9 mouse cellular contexts compared by ENCODE assay signal in the genomic region with DNA sequence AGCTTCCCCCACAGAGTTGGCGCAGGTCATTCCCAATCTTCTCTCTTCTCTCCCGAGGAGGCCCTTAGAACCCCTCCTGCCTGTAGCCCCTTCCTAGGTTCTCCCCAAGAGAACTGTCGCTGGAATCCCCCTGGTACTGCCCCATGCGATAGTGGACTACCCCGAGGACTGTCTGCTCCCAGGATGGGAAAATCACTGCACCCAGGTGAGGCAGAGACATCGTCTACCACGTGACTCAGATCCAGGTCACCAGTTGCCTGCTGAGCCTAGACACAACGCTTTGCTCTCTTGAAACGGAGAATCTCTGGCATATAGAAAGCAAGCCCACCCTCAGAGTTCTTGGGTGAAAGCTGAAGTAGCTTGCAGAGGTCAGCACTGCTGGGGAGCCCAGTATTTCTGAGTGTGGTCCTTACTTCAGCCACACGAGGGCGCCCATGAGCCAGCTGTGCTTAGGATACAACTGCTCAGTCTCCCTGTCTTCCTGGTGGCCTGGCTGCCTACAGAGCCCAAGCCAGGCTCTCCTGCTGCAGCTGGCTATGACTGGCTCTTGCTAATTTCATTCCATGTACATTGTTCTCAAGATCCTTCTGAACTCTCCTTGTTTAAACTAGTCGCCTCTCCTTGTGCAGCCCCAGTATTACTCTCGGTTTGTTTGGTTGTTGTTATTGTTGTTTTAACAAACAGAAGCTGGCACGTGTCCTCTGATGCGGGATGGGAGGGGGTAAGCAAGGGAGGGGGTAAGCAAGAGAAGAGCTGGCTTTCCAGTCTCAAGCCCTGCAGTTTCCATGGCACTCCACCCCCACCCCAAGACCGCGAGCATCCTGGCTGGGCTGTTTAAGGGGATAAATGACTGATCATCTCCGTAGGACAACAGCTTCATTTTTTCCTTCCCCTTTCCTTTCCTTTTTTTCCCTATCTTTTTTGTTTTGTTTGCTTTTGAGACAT. TPM values are rescaled to one million over a fixed set of nuclear protein-coding genes. Genes with fewer than 3 reads are reported as not detected.
A peak's percentile ranks its signal among the peaks of the same experiment; 100 is the strongest.
DNase-seq lines count a peak whose midpoint lies in the region; ATAC-seq and TF ChIP-seq lines count a peak whose summit lies in the region.
"Had no signal": no experiment of that assay in that cellular context is flagged by ENCODE, and none has a peak within 500 bp of the region (broad histone marks: within the 10 kb centered on the region; RNA-seq: fewer than 3 reads in every experiment).

No protein-coding gene starts in this region.

- peak; percentile 92 for TF ChIP-seq RAD21 in CH12.LX (IDR thresholded peaks at IDR 0.05; ENCODE audit: low read depth, low read length)

- ATAC-seq in cerebellum, adult (ENCODE audit: insufficient number of reproducible peaks, low FRiP score, low TSS enrichment) = peak; percentile 66
- peak; percentile 88 for ATAC-seq in forebrain, embryonic 15.5 days (replicated peaks)
- peak; percentile 82 for ATAC-seq in neural tube, embryonic 15.5 days (ENCODE audit: low FRiP score)

- no peak overlapping the region for H3K9ac ChIP-seq in CH12.LX (ENCODE audit: insufficient read depth, low read depth)
- H3K9ac ChIP-seq in forebrain, embryonic 15.5 days (replicated peaks) = no peak overlapping the region
- H3K9ac ChIP-seq in neural tube, embryonic 15.5 days (replicated peaks) = no peak overlapping the region

- peak; percentile 79 to 95 for TF ChIP-seq CTCF in CH12.LX (conservative IDR thresholded peaks at IDR 0.05 in 1 of 2, IDR thresholded peaks at IDR 0.05 in 1 of 2; ENCODE audit: low read depth in 2 of 2, low read length in 2 of 2)

- H3K4me1 ChIP-seq in CH12.LX (ENCODE audit: control insufficient read depth in 1 of 2, insufficient read depth in 2 of 2) = peaks cover 51 to 94% of the 10 kb centered on the region in 2 experiments
- peaks cover 10% of the 10 kb centered on the region; the same call in 1 of the 2 replicates for H3K4me1 ChIP-seq in forebrain, embryonic 15.5 days
- peaks cover 8% of the 10 kb centered on the region for H3K4me1 ChIP-seq in neural tube, embryonic 15.5 days

- H3K4me3 ChIP-seq in CH12.LX (replicated peaks in 1 of 3; ENCODE audit: low read depth in 2 of 3, low read length in 2 of 3, poor library complexity in 1 of 3) = no peak overlapping the region
- H3K4me3 ChIP-seq in forebrain, embryonic 15.5 days = no peak overlapping the region
- H3K4me3 ChIP-seq in neural tube, embryonic 15.5 days (replicated peaks) = no peak overlapping the region
- H3K4me3 ChIP-seq: erythroblast, embryonic 14.5 days had no signal

- H3K27ac ChIP-seq in CH12.LX (ENCODE audit: insufficient read depth, low read depth) = peak overlapping the region; percentile 96
- peak overlapping the region; percentile 43; the same call in 1 of the 2 replicates for H3K27ac ChIP-seq in forebrain, embryonic 15.5 days (replicated peaks)
- 0 out of 2 replicates have a peak overlapping the region, but pooled peaks have one; percentile 41 for H3K27ac ChIP-seq in neural tube, embryonic 15.5 days (replicated peaks)

- TF ChIP-seq EP300 in CH12.LX (IDR thresholded peaks at IDR 0.05; ENCODE audit: low read length) = no peak

- no peaks in the 10 kb centered on the region for H3K36me3 ChIP-seq in CH12.LX (replicated peaks in 1 of 2; ENCODE audit: control insufficient read depth in 1 of 2, insufficient read depth in 1 of 2, low read length in 1 of 2)
- H3K36me3 ChIP-seq in forebrain, embryonic 15.5 days = no peaks in the 10 kb centered on the region
- no peaks in the 10 kb centered on the region for H3K36me3 ChIP-seq in neural tube, embryonic 15.5 days

- DNase-seq in CH12.LX (ENCODE audit: extremely low read depth) = peak; percentile 86
- DNase-seq in heart, postnatal 36 days = peak; percentile 82 to 92
- DNase-seq in layer of hippocampus, adult 11-12 months (ENCODE audit: low spot score) = peak; percentile 91
- DNase-seq in lung, adult 18-20 months = peak; percentile 74 to 79
- peak; percentile 68 for DNase-seq in testis, postnatal 14 days (ENCODE audit: low spot score)

- 55% methylated on average over 18 of the region's 18 CpGs for WGBS in forebrain, embryonic 15.5 days
- WGBS in neural tube, embryonic 15.5 days = 53% methylated on average over 18 of the region's 18 CpGs

- intact Hi-C loops in heart, postnatal 36 days (cut with DNase I) = loop anchor here (1.0 kb wide), 1 partner anchor 157 kb away; no protein-coding TSS in a partner anchor

- dilution Hi-C loops in CH12.LX (cut with MboI; ENCODE audit: extremely low pct_ligation_motif_present, extremely low pct_unique_long_range_greater_than_20kb, low sequenced_read_pairs) = no loop called here

- peaks cover 12% of the 10 kb centered on the region for H3K9me3 ChIP-seq in CH12.LX (replicated peaks; ENCODE audit: low read length)
- no peaks in the 10 kb centered on the region for H3K9me3 ChIP-seq in forebrain, embryonic 15.5 days
- H3K9me3 ChIP-seq in neural tube, embryonic 15.5 days (replicated peaks) = no peaks in the 10 kb centered on the region

- no peaks in the 10 kb centered on the region for H3K79me2 ChIP-seq in CH12.LX (replicated peaks; ENCODE audit: control insufficient read depth, extremely low read depth, insufficient read depth, poor library complexity, severe bottlenecking)

- TF ChIP-seq POLR2A in CH12.LX (IDR thresholded peaks at IDR 0.05; ENCODE audit: low read depth, low read length) = no peak

- in situ Hi-C loops in CH12.LX (cut with MboI; ENCODE audit: low pct_ligation_motif_present, low pct_unique_long_range_greater_than_20kb, low sequenced_read_pairs) = loop anchor here (5.0 kb wide), 1 partner anchor 35 kb away; no protein-coding TSS in a partner anchor

- H3K27me3 ChIP-seq in CH12.LX (replicated peaks) = no peaks in the 10 kb centered on the region
- no peaks in the 10 kb centered on the region for H3K27me3 ChIP-seq in forebrain, embryonic 15.5 days
- no peaks in the 10 kb centered on the region for H3K27me3 ChIP-seq in neural tube, embryonic 15.5 days (replicated peaks)

- H3K4me2 ChIP-seq in CH12.LX (ENCODE audit: insufficient read depth, low read depth, poor library complexity, severe bottlenecking) = 0 out of 2 replicates have a peak overlapping the region, but pooled peaks have one; percentile 18
- H3K4me2 ChIP-seq in forebrain, embryonic 15.5 days (replicated peaks) = no peak overlapping the region
- H3K4me2 ChIP-seq in neural tube, embryonic 15.5 days = no peak overlapping the region

TF ChIP-seq in CH12.LX, 34 proteins besides CTCF, POLR2A, EP300 and RAD21 (continues in another document):
- TF ChIP-seq JUND (conservative IDR thresholded peaks at IDR 0.05; ENCODE audit: low read depth, low read length) (peak; percentile 43; the same call in 1 of the 2 replicates), E2F4 (IDR thresholded peaks at IDR 0.05; ENCODE audit: insufficient replicate concordance, low read depth, low read length) (no peak), RCOR1 (conservative IDR thresholded peaks at IDR 0.05; ENCODE audit: low read depth, low read length) (0 out of 2 replicates have a peak, but pooled peaks have one; percentile 39), ZNF384 (IDR thresholded peaks at IDR 0.05; ENCODE audit: low read depth, low read length) (no peak), KAT2A (IDR thresholded peaks at IDR 0.05; ENCODE audit: insufficient replicate concordance, low read length) (no peak), SMC3 (IDR thresholded peaks at IDR 0.05; ENCODE audit: low read depth, low read length) (peak; percentile 96), ZC3H11A (IDR thresholded peaks at IDR 0.05; ENCODE audit: low read depth, low read length) (peak; percentile 56), ZMIZ1 (IDR thresholded peaks at IDR 0.05; ENCODE audit: low read depth, low read length) (no peak), ZKSCAN1 (IDR thresholded peaks at IDR 0.05; ENCODE audit: borderline replicate concordance, low read depth, low read length) (no peak), NELFE (IDR thresholded peaks at IDR 0.05; ENCODE audit: low read depth, low read length) (peak; percentile 19; the same call in 1 of the 2 replicates), IRF4 (IDR thresholded peaks at IDR 0.05; ENCODE audit: low read depth, low read length) (peak; percentile 37), BHLHE40 (IDR thresholded peaks at IDR 0.05; ENCODE audit: low read depth, low read length) (peak; percentile 79), ETS1 (conservative IDR thresholded peaks at IDR 0.05; ENCODE audit: low read depth, low read length) (no peak; the same call in 1 of the 2 replicates), USF1 (IDR thresholded peaks at IDR 0.05; ENCODE audit: low read depth, low read length) (peak; percentile 77), PAX5 (IDR thresholded peaks at IDR 0.05; ENCODE audit: low read length) (no peak), UBTF (IDR thresholded peaks at IDR 0.05; ENCODE audit: low read depth, low read length) (no peak)

RNA-seq across cellular contexts. Expression of a gene that starts 9.5 kb away (rescaled TPM):
- 42.2 and 51.9 TPM in 2 replicates for total RNA-seq in CH12.LX (2012; rRNA removed)
- total RNA-seq in CH12.LX (2014; rRNA removed) = 38.6 and 39.2 TPM in 2 replicates
- polyA plus RNA-seq in CH12.LX (2012; ENCODE audit: insufficient read length, low read depth) = 75.3 and 80.5 TPM in 2 replicates
- 4.1 and 5.3 TPM in 2 replicates for polyA plus RNA-seq in forebrain, embryonic 15.5 days (2015; fragmentation: Nextera tagmentation; extraction: Ambion mirVana)
- 1 to 10 TPM; 5.3 to 7.7 TPM for total RNA-seq in heart, postnatal 36 days (2021)
- 7.3 and 13.2 TPM in 2 replicates for polyA plus RNA-seq in neural tube, embryonic 15.5 days (2015; fragmentation: Nextera tagmentation; extraction: Ambion mirVana)

RNA-seq across cellular contexts. Expression of a gene that starts 14.7 kb away (rescaled TPM):
- total RNA-seq in CH12.LX (2012; rRNA removed) (314 and 453 TPM in 2 replicates), CH12.LX (2014; rRNA removed) (142 and 160 TPM in 2 replicates)
- 883 and 942 TPM in 2 replicates for polyA plus RNA-seq in CH12.LX (2012; ENCODE audit: insufficient read length, low read depth)
- polyA plus RNA-seq in forebrain, embryonic 15.5 days (2015; fragmentation: Nextera tagmentation; extraction: Ambion mirVana) = 3.1 and 7.5 TPM in 2 replicates
- total RNA-seq in heart, postnatal 36 days (2021) = 1 to 10 TPM; 2.7 to 7.4 TPM
- 6.7 and 77.0 TPM in 2 replicates for polyA plus RNA-seq in neural tube, embryonic 15.5 days (2015; fragmentation: Nextera tagmentation; extraction: Ambion mirVana)

RNA-seq across cellular contexts. Expression of a gene that starts 42.8 kb away (rescaled TPM):
- total RNA-seq in CH12.LX (2012; rRNA removed) (not detected in 2 replicates), CH12.LX (2014; rRNA removed) (not detected in 2 replicates)
- polyA plus RNA-seq in CH12.LX (2012; ENCODE audit: insufficient read length, low read depth) = 0.14 and 0.36 TPM in 2 replicates
- 1.0 and 1.4 TPM in 2 replicates for polyA plus RNA-seq in forebrain, embryonic 15.5 days (2015; fragmentation: Nextera tagmentation; extraction: Ambion mirVana)
- not detected for total RNA-seq in heart, postnatal 36 days (2021)
- polyA plus RNA-seq in neural tube, embryonic 15.5 days (2015; fragmentation: Nextera tagmentation; extraction: Ambion mirVana) = 0.50 and 0.57 TPM in 2 replicates
- polyA plus RNA-seq: erythroblast, embryonic 14.5 days had no signal

RNA-seq across cellular contexts. Expression of a gene that starts 56.1 kb away (rescaled TPM):
- total RNA-seq in CH12.LX (2012; rRNA removed) = 4.1 and 6.3 TPM in 2 replicates
- 5.0 and 5.7 TPM in 2 replicates for total RNA-seq in CH12.LX (2014; rRNA removed)
- polyA plus RNA-seq in CH12.LX (2012; ENCODE audit: insufficient read length, low read depth) = 27.7 and 28.1 TPM in 2 replicates
- 4.2 and 4.9 TPM in 2 replicates for polyA plus RNA-seq in forebrain, embryonic 15.5 days (2015; fragmentation: Nextera tagmentation; extraction: Ambion mirVana)
- 10 to 100 TPM; 26.2 to 41.8 TPM for total RNA-seq in heart, postnatal 36 days (2021)
- 7.7 and 12.9 TPM in 2 replicates for polyA plus RNA-seq in neural tube, embryonic 15.5 days (2015; fragmentation: Nextera tagmentation; extraction: Ambion mirVana)
- polyA plus RNA-seq: erythroblast, embryonic 14.5 days had no signal

Comparison
In these comparisons a context has a peak if more than half of its experiments do, and no peak if none do; other contexts are left out.
1. H3K27ac ChIP-seq: peak in every context shown above with its lines; median percentile 96 in CH12.LX; 43 in forebrain, embryonic 15.5 days; 41 in neural tube, embryonic 15.5 days.
2. RNA of a gene that starts 14.7 kb away (polyA plus RNA-seq): 883 to 942 TPM in CH12.LX; 3.1 to 7.5 TPM in forebrain, embryonic 15.5 days and 6.7 to 77.0 TPM in neural tube, embryonic 15.5 days; every median in the first group is over 10 times any median in the second.
3. Peak in every context shown above with its lines, with median percentiles within 50 percentile points of each other: DNase-seq and ATAC-seq.